Mouse (Mus musculus) CD4-positive, CD25-positive, alpha-beta regulatory T cell, adult 2 months (primary cell): ENCODE results near the gene Tenm4.

Experiments
- DNase-seq: peaks from one replicate; pipeline ENCODE4 v3.0.0-alpha.2; 2012; ENCODE audit warnings: low read depth, low spot score

The Tenm4 gene

GRCm38 (mm10) chr7:96890035-96890621 lies 719.1 kb downstream of the Tenm4 start:
- DNase-seq: no peak

GRCm38 (mm10) chr7:96890987-96891386 lies 719.9 kb downstream of the Tenm4 start:
- DNase-seq: no peak

- no peak for DNase-seq
Measured at GRCm38 (mm10) chr7:96899036-96899569, 728.1 kb downstream of the Tenm4 start.

GRCm38 (mm10) chr7:96902183-96902582 lies 731.1 kb downstream of the Tenm4 start:
- DNase-seq: no peak

GRCm38 (mm10) chr7:96903088-96903985 lies 732.3 kb downstream of the Tenm4 start:
- no peak for DNase-seq

GRCm38 (mm10) chr7:96904442-96904841 lies 733.4 kb downstream of the Tenm4 start:
- no peak for DNase-seq

- no peak for DNase-seq
Measured at GRCm38 (mm10) chr7:96904936-96905335, 733.9 kb downstream of the Tenm4 start.

- DNase-seq: no peak
Measured at GRCm38 (mm10) chr7:96905422-96905821, 734.4 kb downstream of the Tenm4 start.

GRCm38 (mm10) chr7:96906216-96906615 lies 735.2 kb downstream of the Tenm4 start:
- no peak for DNase-seq

- DNase-seq: no peak
Measured at GRCm38 (mm10) chr7:96907971-96908680, 737.1 kb downstream of the Tenm4 start.

GRCm38 (mm10) chr7:96909856-96910255 lies 738.8 kb downstream of the Tenm4 start:
- no peak for DNase-seq

- no peak for DNase-seq
Measured at GRCm38 (mm10) chr7:96910310-96910960, 739.4 kb downstream of the Tenm4 start.

GRCm38 (mm10) chr7:96914031-96914430 lies 743.0 kb downstream of the Tenm4 start:
- DNase-seq: peak; percentile 85

GRCm38 (mm10) chr7:96915452-96916105 lies 744.5 kb downstream of the Tenm4 start:
- peak; percentile 77 for DNase-seq

- DNase-seq: peak; percentile 57
Measured at GRCm38 (mm10) chr7:96920447-96921095, 749.5 kb downstream of the Tenm4 start.

- no peak for DNase-seq
Measured at GRCm38 (mm10) chr7:96922927-96923326, 751.9 kb downstream of the Tenm4 start.

GRCm38 (mm10) chr7:96943715-96944377 lies 772.8 kb downstream of the Tenm4 start:
- DNase-seq: no peak

- peak; percentile 9 for DNase-seq
Measured at GRCm38 (mm10) chr7:96946501-96946900, 775.5 kb downstream of the Tenm4 start.

GRCm38 (mm10) chr7:96951281-96952051 lies 780.4 kb downstream of the Tenm4 start, which contains the start of gene Nars2:
Gene Nars2, plus strand, starts transcription at chr7:96951505.
- peak; percentile 99 for DNase-seq
